Mouse (Mus musculus): ENCODE data around the gene Rabgap1l.

The Rabgap1l gene

DNA sequence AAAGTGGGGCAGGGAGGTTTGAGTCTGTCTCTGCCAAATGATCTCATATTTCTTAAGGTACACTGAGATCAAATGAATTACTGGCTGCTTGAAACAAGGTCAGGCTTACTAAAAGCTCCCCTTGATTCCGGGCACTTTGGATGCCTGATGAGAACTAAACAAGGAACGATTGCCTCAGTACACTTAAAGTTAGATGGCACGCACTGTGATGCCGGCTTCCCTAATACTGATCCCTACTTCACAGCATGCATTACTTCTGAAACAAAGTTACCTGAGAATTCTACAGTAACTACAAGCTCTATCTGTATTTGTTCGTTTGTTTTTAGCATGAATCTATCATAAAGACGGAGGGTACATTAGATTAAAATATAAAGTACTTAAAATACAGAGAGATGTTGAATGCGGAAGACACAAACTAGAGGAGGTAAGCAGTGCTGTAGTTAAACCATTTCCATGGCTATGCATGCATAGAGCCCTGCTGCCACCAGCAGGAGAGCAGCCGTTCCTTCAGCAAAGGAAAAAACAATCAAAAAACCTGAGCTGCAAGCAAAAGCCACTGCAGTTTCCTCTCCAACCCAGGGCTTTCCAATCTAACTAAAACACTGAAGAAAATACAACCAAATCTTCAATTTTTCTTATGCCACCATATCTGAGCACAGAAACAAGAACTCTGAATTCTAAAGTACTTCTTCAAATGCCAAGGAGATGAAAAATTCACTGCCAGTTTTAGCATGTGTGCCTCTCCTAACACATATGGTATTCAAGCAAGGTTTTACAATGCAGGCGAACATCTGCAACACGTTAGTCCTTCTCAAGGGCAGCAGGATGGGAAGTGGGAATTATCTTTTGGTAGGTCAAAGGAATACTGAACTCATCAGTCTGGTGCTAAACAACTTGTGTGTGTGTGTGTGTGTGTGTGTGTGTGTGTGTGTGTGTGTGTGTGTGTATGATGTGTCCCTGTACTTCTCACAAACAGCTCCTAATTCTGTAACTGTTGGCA is 415.4 kb downstream of the Rabgap1l start:
- DNase-seq (ENCODE audit: low read depth) = peak; percentile 75

DNA sequence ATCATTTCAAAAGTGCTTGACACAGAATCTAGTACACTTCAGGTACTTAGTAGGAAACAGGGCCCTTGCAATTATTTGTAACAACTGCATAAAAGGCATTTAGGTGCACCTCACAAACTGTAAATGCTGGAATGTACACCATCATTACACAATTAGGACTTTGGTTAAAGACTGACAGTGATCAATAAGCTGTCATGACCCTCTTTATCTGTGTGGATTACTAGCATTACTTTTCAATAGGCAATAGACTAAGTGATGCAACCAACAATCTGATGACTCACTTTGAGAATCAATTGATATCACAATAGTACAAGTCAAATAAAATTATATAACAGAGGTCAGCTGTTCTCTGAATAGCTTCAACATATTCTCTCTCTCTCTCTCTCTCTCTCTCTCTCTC is 418.5 kb downstream of the Rabgap1l start:
- DNase-seq (ENCODE audit: low read depth) = no peak

DNA sequence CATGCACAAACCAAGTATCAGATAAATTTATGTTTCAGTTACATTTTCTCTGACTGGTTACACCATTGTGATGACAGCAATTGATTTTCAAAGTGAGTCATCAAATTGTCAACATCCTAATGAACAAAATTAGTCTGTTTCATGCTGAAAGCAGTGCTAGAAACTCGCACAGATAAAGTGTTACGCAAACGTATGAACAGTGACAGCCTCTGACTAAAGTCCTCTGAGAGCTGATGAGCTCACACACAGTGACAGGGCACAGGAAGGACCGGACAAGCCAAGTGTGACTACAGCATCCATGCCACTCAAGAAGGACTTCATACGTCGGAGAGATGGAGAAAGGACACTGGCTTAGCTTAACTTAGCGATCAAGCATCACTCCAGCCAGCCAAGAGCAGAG is 419.7 kb downstream of the Rabgap1l start:
- peak; percentile 84 for DNase-seq (ENCODE audit: low read depth)

DNA sequence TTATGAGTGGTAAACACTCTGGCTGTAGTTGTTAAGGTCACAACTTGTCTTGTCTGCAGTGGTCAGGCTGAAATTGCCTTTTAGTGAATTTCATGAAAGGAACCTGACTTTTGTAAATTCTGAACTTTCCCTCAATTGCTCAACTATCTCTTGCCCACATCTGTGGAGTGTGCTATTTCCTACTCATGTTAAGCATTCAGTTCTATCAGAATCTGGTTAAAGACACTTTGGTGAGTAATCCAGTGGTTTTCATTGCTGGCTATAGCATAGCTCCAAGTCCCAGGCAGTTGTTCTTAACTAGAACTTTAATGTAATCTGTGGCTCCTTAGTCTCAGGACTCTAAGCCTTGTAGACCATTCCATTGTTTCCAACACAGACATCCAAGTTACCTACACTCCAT is 421.3 kb downstream of the Rabgap1l start:
- DNase-seq (ENCODE audit: low read depth) = peak; percentile 87

DNA sequence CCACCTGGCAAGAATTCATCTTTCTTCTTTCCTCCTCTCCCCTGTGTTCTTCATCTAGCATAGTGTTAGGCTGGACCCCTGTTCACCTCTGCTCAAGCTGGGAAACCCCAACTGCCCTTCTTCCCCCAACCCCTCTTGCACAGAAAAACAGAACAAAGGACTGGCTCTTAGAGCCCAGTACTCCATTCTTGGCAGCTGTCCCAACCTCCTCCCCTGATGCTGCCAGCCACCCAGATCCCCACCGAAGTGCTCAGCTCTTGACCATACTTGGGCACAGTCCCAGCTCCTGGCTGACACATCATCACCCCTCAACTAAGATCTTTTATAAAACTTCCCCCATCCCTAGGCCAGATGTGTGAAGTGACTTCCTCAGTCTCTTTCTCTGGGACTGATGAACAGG is 422.5 kb downstream of the Rabgap1l start:
- DNase-seq (ENCODE audit: low read depth) = peak; percentile 68

DNA sequence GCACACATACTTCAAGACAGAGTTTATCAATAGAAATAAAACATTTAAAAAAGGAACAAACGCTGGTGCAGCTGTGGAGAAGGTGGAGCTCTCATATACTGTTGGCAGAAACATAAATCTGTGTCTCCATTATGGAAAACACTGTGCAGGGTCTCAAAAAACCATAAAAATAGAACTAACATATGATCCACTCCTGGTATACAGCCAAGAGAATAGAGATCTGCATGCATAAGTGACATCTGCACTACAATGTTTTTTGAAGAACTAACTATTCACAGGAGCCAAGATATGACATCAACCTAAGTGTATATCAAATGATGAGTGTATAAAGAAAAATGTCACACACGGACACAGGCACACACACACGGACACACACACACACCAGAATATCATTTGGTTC is 426.4 kb downstream of the Rabgap1l start:
- no peak for DNase-seq (ENCODE audit: low read depth)

DNA sequence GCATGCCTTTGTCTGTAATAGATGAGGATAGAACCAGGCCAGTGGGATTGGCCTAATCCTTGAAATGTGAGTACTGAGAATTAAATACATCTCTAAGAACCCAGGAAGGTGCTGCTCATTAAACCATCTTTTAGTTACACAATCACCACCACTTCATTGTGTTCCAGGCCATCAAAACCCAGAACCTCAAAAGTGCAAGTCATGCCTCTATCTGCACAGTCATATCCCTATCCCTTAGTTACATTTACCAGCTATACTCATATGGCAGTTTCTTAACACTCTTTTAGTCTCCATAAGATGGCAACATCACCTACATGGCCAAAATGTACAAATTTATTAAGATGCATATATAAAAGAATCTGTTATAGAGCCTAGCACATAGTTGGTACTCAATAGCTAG is 435.7 kb downstream of the Rabgap1l start:
- DNase-seq (ENCODE audit: low read depth) = peak; percentile 79

DNA sequence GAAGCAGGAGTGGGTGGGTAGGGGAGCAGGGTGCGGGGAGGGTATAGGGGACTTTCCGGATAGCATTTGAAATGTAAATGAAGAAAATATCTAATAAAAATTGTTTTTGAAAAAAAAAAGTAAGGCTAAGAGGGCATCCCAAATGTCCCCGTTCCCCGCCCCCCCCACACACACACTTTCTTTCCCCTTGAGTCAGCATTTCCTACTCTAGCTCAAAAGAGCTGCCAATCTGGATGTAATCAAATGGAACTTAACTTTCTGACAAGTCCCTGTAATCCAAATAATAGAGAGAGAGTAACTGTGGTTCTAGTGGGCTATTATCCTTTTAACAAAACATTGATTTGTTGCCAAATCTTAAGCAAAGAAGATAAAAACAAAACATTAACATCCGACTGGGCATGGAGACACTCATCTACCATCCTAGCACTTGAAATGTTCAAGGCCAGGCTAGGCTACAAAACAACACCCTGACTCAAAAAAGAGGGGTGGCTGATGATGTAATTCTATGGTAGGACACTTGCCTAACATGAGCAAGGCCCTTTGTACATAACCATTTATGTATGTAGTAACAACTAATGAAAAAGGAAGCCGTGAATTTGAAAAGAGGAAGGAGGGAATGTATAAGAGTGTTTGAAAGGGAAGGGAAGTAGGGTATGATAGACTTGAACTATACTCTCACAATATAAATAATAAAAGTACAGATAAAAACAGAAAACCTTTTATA is 439.1 kb downstream of the Rabgap1l start:
- DNase-seq (ENCODE audit: low read depth) = peak; percentile 53

DNA sequence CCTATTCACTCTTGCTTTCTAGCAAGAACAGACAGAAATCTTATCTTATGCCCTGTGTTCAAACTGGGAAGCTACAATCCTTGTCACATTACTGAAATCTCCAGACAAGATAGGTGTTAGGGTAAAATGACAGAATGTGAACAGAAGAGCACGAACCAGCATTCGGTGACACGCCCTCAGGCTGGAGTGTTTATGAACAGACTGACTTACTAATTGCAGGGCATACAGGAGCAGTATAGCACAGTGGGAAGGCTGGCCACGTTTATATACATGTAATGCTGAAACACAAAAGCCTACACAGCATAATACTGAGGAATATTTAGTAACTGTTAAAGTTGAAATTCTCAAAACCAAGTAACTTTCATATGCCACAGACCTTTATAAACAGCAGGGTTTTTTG is 440.7 kb downstream of the Rabgap1l start:
- DNase-seq (ENCODE audit: low read depth) = no peak

DNA sequence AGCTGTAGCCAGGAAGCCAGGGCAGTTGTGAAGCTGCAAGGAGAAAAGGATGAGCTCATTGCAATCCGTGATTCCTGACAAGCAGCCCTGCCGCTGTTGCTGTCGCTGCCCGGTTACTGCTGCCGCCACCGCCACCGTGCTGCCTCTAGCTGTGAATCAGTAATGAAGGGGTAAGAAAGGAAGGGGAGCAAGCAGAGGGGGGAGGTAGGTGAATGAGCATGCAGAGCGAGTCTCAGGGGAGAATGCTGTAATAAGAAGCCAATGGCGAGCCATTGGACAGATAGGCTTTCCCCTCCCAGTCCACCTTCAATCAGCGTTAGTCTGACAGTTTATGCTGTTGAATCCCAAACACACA is 441.2 kb downstream of the Rabgap1l start:
- no peak for DNase-seq (ENCODE audit: low read depth)

DNA sequence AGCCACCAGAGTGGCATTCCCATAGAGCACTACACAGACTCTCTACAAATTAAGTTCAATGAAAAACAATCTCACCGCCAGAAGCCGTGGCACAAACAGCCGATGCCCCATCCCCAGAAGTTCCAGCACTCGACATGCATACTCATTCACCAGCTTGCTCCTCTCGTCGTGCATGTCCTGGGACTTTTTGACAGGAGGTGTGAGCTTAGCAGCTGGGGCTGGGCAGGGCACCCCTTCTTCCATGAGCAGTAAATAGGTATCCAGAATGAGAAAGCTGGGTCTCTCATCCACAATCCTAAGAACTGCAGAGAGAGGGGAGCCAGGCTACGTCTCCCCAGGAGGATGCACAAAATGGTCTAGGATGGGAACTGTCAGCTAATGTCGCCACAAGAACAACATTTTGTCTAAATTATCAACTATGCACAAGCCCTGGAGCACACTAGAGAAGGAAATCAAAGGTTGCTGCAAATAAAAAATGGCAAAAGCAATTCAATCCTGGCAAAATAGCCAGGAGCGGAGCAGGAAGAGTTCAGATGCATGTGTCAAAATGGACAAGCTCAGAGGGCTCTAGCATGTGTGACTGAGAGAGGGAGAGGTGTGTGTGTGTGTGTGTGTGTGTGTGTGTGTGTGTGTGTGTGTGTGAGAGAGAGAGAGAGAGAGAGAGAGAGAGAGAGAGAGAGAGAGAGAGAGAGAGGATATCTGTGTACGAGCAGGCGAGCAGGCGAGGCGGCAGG is 441.7 kb downstream of the Rabgap1l start:
- no peak for DNase-seq (ENCODE audit: low read depth)

DNA sequence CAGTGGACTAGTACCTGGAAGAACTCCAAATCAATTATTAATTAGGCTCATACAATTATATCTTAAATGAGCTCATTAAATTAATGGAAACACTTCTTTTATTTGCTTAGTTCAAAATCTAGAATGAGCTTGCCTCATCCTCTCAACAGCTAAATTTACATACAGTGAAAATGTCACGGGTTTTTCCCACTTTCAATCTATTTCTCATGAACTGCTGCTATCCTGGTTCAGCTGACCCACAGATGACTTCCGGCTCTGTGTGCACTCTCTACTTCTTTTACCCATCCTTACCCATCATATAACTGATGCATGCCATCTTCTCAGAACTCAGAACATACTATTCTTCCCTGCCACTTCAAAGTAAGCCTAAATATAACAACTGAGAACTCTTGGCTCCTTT is 452.4 kb downstream of the Rabgap1l start:
- DNase-seq (ENCODE audit: low read depth) = no peak

DNA sequence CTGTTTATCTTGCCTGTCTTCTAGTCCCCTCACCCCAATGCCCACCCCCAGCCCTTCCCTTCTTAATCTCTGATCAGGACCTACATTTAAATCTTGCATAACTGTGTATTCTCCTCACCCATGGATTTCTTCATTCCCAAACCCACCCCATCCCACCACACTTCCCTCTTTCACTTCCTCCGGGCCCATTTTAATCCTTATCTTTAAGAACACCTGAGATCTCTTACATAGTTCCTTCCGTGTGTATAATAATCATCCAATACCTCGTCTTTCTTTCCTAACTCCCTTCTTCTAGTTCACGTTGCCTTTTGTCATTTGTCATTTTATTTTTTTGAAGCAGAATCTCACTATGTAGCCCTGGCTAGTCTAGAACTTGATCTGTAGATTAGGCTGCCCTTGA is 453.6 kb downstream of the Rabgap1l start:
- peak; percentile 81 for DNase-seq (ENCODE audit: low read depth)

DNA sequence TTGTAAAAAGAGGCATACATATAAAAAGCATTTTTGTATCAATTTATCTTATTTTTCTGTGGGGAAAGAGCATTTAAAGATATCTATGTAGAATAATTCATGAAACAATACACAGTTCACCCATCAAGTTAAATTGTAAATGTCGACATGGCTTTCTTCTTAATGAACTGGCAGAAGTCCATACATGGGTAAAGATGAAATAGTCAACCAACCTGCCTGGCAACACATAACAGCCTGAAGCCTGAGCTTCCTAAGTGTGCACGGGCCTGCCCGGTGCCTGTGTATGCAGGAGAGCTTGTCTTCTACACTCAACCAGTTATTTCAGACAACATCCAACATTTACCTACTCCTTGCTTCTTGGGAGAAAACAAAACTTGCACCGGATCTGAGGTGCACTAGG is 458.2 kb downstream of the Rabgap1l start:
- DNase-seq (ENCODE audit: low read depth) = no peak

DNA sequence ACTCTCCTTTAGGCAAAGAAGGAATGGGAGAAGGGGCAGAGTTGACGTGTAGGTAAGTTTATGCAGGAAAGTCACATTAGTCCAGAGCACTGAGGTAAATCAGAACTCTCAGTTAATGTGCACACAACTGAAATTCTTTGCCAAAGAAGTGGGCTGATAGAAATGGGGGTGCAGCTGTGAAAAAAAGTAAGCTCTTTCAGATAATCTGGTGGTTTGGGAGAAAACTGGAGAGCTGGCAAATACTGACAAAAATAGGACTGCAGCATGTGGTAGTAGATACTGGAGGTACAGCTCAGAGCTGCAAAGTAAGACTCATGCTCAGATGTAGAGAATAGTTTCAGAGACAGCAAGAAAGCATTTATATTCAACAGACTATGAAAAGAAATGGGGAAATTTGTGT is 462.2 kb downstream of the Rabgap1l start:
- no peak for DNase-seq (ENCODE audit: low read depth)

DNA sequence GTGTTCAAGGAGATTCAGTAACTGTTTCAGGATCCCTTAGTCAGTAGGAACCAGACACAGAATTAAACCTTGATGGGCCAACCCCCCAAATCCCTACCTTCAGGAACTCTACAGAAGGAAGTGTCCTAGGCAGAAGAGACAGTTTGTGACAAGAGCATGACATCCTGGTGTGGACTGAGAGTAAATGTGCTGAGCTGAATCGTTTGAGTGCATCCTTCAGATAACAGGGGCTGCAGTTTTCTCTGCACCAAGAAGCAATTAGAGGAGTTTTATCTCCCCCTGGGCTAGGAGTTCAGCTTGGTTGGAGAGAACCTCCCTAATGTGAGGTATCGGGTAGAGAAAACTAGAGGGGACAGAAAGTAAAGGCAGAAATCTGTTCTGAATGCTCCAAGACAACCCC is 462.8 kb downstream of the Rabgap1l start:
- DNase-seq (ENCODE audit: low read depth) = no peak

DNA sequence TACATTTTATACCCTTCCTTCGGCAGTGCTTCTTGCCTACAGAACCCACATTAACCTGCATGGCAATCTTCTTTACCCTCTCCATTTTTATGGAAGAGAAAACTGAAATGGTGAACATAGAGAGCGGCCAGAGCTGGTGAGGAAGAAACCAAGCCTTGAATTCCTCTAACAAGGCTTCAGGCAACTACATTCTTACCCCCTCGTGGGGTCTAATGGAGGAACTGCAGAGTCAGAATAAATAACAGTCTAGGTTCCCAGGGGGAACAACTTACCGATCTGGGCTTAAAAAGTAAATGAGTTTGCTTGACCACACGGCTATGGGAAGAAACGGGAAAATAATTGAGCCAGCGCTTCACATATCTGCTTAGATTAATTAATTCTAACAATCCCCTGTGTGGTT is 463.2 kb downstream of the Rabgap1l start:
- no peak for DNase-seq (ENCODE audit: low read depth)

DNA sequence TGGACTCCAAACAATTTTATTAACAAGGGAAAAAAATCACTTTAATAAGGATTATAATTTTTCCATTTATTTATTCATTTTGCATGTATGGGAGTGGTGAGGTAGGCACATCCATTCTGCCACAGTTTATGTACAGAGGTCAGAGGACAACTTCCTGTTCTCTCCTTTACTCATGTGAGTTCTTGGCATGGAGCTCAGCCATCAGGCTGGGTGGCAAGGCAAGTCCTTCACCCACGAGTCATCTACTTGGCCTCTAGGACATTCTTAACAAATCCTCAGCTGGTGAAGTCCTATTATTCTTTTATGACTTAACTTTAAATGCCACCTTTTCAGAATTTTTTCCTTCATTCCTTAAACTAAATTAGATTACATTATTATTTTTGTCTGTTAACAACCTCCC is 465.5 kb downstream of the Rabgap1l start:
- DNase-seq (ENCODE audit: low read depth) = peak; percentile 51

DNA sequence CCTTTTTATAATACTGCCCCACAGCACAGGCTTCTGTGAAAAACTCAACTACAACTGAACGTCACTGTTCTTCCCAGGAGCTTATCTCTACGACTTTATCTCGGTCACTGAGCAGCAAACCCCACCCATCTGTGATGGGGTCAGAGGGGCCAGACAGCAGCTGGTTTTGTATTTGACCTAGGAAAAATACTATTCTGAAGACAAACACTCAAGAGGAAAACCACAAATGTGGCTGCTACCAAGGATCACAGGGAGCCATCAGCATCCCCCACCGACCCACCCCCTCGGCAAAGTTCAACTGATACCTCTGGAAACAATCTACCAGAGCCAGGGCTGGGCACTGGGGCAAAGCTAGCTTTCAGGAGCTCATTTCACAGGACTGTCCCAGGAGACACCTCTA is 467.5 kb downstream of the Rabgap1l start:
- peak; percentile 91 for DNase-seq (ENCODE audit: low read depth)

DNA sequence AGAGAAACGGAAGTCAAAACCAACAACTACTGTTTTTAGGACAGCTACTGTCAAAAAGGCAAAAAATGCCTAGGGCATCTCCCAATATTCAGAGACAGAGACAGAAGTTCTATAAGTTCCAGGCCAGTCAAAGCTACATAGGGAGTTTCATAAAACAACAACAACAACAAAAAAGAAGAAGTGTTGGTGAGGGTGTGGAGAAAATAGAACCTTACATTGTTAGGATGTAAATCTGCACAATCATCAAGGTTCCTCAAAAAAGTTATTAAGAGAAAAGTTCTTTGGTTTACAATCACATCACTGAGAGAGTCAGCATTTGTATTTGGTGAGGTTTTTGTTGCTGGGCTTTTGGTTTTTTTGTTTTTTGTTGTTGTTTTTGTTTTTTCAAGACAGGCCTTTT is 472.3 kb downstream of the Rabgap1l start:
- DNase-seq (ENCODE audit: low read depth) = no peak

DNA sequence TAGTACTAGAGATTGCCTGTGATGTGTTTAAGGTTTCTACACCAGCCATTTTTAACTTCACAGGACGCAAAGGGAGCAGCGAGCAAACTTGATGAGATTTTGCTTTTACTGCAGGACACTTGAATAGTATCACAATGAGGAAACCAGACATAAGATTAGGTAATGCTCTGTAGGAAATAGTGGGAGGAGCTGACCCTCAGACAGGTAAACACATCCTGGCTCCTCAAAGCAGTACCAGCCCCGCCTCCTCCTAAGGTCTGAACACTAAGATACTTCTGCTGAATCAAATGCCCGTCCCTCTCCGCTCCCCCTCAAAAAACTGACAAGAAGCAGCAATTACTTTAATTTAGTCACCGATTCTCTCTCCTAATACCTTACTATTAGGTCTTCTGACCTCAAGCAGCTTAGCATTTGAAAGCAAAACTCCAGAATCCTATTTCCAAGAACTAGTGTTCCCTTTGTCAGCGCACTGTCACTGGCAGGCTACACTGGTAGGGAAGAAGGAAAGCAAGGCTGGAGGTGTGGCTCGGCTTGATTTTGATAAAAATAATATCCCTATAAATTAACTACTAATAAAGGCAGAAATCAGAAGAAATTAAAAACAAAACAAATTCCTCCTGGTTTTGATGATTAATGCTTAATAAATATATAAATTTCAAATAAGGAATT is 474.8 kb downstream of the Rabgap1l start:
- no peak for DNase-seq (ENCODE audit: low read depth)

DNA sequence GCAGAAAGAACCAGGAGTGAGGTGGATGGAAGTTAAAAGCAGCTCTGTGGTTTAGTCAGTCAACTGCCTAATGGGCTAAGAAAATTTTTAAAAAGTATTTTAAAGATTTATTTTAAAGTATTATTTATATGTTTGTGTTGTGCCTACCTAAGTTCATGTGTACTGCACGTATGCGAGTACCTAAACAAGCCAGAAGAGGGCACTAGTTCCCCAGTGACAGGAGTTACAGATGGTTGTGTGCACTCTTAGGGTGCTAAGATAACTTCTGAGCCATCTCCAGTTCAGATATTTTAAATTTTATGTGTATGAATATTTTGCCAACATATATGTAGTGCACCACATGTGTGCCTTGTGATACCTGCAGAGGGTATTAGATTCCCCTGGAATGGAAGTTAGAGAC is 476.8 kb downstream of the Rabgap1l start:
- DNase-seq (ENCODE audit: low read depth) = no peak

All from 416B (cell line).